ENCODE assay signal across 8 mouse cellular contexts in the genomic region with DNA sequence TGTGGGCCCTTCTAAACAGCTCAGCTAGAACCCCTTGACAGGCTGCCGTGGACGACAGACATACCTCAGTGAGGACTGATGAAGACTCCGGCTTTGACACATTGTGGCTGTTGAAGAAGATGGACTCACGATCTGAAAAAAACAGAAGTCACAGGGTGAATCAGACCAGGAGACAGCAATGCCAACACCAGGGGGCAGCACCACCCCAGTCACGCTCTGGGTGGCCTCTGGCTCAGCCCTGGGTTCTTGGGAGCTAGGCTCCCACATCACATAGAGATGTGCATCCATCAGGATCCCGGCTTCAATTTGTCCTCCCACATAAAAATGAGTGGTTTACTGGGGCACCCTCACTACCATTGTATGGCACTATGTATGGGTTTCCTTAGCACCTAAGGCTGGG. TPM values are rescaled to one million over a fixed set of nuclear protein-coding genes. Genes with fewer than 3 reads are reported as not detected.
DNase-seq lines count a peak whose midpoint lies in the region; ATAC-seq lines count a peak whose summit lies in the region.

No protein-coding gene starts in this region.

- intact Hi-C loops in left cerebral cortex, postnatal 4 days (cut with DNase I), result loop anchor here (5.0 kb wide), 1 partner anchor 123 kb away; a partner anchor contains a TSS

- H3K36me3 ChIP-seq in intestine, embryonic 16.5 days (ENCODE audit: control insufficient read depth, insufficient read depth, low read length), result peaks cover 8% of the 10 kb centered on the region
- no peaks in the 10 kb centered on the region for H3K36me3 ChIP-seq in midbrain, embryonic 15.5 days (replicated peaks)

- no peaks in the 10 kb centered on the region for H3K9me3 ChIP-seq in intestine, embryonic 16.5 days (ENCODE audit: control insufficient read depth, low read length)
- H3K9me3 ChIP-seq in midbrain, embryonic 15.5 days, result no peaks in the 10 kb centered on the region

- peak; percentile 56; the same call in 1 of the 2 replicates for ATAC-seq in intestine, embryonic 16.5 days
- ATAC-seq in midbrain, embryonic 15.5 days (replicated peaks), result peak; percentile 49; the same call in 1 of the 2 replicates

- H3K27me3 ChIP-seq in intestine, embryonic 16.5 days (replicated peaks; ENCODE audit: control insufficient read depth, insufficient read depth, low read length), result no peaks in the 10 kb centered on the region
- no peaks in the 10 kb centered on the region for H3K27me3 ChIP-seq in midbrain, embryonic 15.5 days (replicated peaks)

- WGBS in intestine, embryonic 16.5 days, result 57% methylated on average over 6 of the region's 6 CpGs
- 69% methylated on average over 6 of the region's 6 CpGs for WGBS in midbrain, embryonic 15.5 days

- H3K4me2 ChIP-seq in intestine, embryonic 16.5 days (ENCODE audit: low read depth, low read length), result no peak overlapping the region
- no peak overlapping the region for H3K4me2 ChIP-seq in midbrain, embryonic 15.5 days

- H3K27ac ChIP-seq in intestine, embryonic 16.5 days (ENCODE audit: low read length), result no peak overlapping the region
- H3K27ac ChIP-seq in midbrain, embryonic 15.5 days, result no peak overlapping the region

- peak; percentile 74 for DNase-seq in Muller cell, postnatal 12 days (ENCODE audit: inconsistent ontology term)
- peak; percentile 88 for DNase-seq in cerebellum, adult 9-10 months
- DNase-seq in frontal cortex, postnatal 36 days (ENCODE audit: low spot score in 2 of 2), result peak; percentile 74 to 83
- peak; percentile 85 for DNase-seq in left cerebral cortex, postnatal 4 days
- DNase-seq in spleen, adult 12 weeks (ENCODE audit: low spot score), result peak; percentile 48
- DNase-seq in yolk sac, embryonic 10.5 days (ENCODE audit: low spot score), result no peak

- H3K4me1 ChIP-seq in intestine, embryonic 16.5 days (ENCODE audit: control insufficient read depth, insufficient read depth, low read length), result peaks cover 4% of the 10 kb centered on the region; the same call in 1 of the 2 replicates
- no peaks in the 10 kb centered on the region for H3K4me1 ChIP-seq in midbrain, embryonic 15.5 days

- H3K4me3 ChIP-seq in intestine, embryonic 16.5 days (ENCODE audit: low read length), result no peak overlapping the region
- no peak overlapping the region for H3K4me3 ChIP-seq in midbrain, embryonic 15.5 days

- no peak overlapping the region for H3K9ac ChIP-seq in intestine, embryonic 16.5 days (ENCODE audit: low read depth, low read length)
- no peak overlapping the region for H3K9ac ChIP-seq in midbrain, embryonic 15.5 days

RNA-seq across cellular contexts. Expression of a gene that starts 24.3 kb away (rescaled TPM):
- polyA plus RNA-seq in intestine, embryonic 16.5 days (2015; fragmentation: Nextera tagmentation; extraction: Ambion mirVana), result 26.1 and 28.0 TPM in 2 replicates
- total RNA-seq in left cerebral cortex, postnatal 4 days (2021), result 100 to 1,000 TPM; 105 to 113 TPM
- polyA plus RNA-seq in midbrain, embryonic 15.5 days (2015; fragmentation: Nextera tagmentation; extraction: Ambion mirVana), result 152 and 155 TPM in 2 replicates
